Mouse (Mus musculus): ENCODE measurements around the gene Srebf2. TPM values are rescaled to one million over a fixed set of nuclear protein-coding genes. Genes with fewer than 3 reads are reported as not detected.

Srebf2 gene
- polyA plus RNA-seq, 1 experiment = 536 TPM

GRCm38 (mm10) chr15:82220003-82220675, 73.2 kb downstream of the Srebf2 start:
- no peak for TF ChIP-seq GATA1 (IDR thresholded peaks at IDR 0.05; ENCODE audit: low read length)

GRCm38 (mm10) chr15:82221104-82221860, 74.3 kb downstream of the Srebf2 start:
- TF ChIP-seq GATA1 (IDR thresholded peaks at IDR 0.05; ENCODE audit: low read length) = no peak

- TF ChIP-seq GATA1 (IDR thresholded peaks at IDR 0.05; ENCODE audit: low read length) = no peak
Observed at GRCm38 (mm10) chr15:82223251-82223650, 76.3 kb downstream of the Srebf2 start.

GRCm38 (mm10) chr15:82223657-82224601, 76.9 kb downstream of the Srebf2 start, which contains the start of gene Tnfrsf13c:
TSS of gene Tnfrsf13c (minus strand) at chr15:82224369.
- TF ChIP-seq GATA1 (IDR thresholded peaks at IDR 0.05; ENCODE audit: low read length) = no peak

GRCm38 (mm10) chr15:82224602-82225215, 77.7 kb downstream of the Srebf2 start:
- TF ChIP-seq GATA1 (IDR thresholded peaks at IDR 0.05; ENCODE audit: low read length) = no peak

GRCm38 (mm10) chr15:82225769-82226168, 78.8 kb downstream of the Srebf2 start:
- TF ChIP-seq GATA1 (IDR thresholded peaks at IDR 0.05; ENCODE audit: low read length) = no peak

- TF ChIP-seq GATA1 (IDR thresholded peaks at IDR 0.05; ENCODE audit: low read length) = no peak
Observed at GRCm38 (mm10) chr15:82229542-82230045, 82.6 kb downstream of the Srebf2 start.

- TF ChIP-seq GATA1 (IDR thresholded peaks at IDR 0.05; ENCODE audit: low read length) = no peak
Observed at GRCm38 (mm10) chr15:82230098-82230611, 83.2 kb downstream of the Srebf2 start.

GRCm38 (mm10) chr15:82231100-82231499, 84.1 kb downstream of the Srebf2 start:
- TF ChIP-seq GATA1 (IDR thresholded peaks at IDR 0.05; ENCODE audit: low read length) = no peak

- no peak for TF ChIP-seq GATA1 (IDR thresholded peaks at IDR 0.05; ENCODE audit: low read length)
Observed at GRCm38 (mm10) chr15:82231591-82232378, 84.8 kb downstream of the Srebf2 start.

GRCm38 (mm10) chr15:82232651-82233050, 85.7 kb downstream of the Srebf2 start:
- TF ChIP-seq GATA1 (IDR thresholded peaks at IDR 0.05; ENCODE audit: low read length) = no peak

- TF ChIP-seq GATA1 (IDR thresholded peaks at IDR 0.05; ENCODE audit: low read length) = no peak
Observed at GRCm38 (mm10) chr15:82235661-82236060, 88.7 kb downstream of the Srebf2 start.

- TF ChIP-seq GATA1 (IDR thresholded peaks at IDR 0.05; ENCODE audit: low read length) = no peak
Observed at GRCm38 (mm10) chr15:82236565-82236964, 89.6 kb downstream of the Srebf2 start.

GRCm38 (mm10) chr15:82243311-82243710, 96.3 kb downstream of the Srebf2 start:
- no peak for TF ChIP-seq GATA1 (IDR thresholded peaks at IDR 0.05; ENCODE audit: low read length)
